Mouse (Mus musculus) urinary bladder, postnatal 10 days (tissue): Measurements from ENCODE around the gene Ptprn2.

Experiments used
- DNase-seq: peaks from one replicate; pipeline ENCODE4 v3.0.0; 2022; ENCODE audit warnings: low spot score

Gene Ptprn2

DNA sequence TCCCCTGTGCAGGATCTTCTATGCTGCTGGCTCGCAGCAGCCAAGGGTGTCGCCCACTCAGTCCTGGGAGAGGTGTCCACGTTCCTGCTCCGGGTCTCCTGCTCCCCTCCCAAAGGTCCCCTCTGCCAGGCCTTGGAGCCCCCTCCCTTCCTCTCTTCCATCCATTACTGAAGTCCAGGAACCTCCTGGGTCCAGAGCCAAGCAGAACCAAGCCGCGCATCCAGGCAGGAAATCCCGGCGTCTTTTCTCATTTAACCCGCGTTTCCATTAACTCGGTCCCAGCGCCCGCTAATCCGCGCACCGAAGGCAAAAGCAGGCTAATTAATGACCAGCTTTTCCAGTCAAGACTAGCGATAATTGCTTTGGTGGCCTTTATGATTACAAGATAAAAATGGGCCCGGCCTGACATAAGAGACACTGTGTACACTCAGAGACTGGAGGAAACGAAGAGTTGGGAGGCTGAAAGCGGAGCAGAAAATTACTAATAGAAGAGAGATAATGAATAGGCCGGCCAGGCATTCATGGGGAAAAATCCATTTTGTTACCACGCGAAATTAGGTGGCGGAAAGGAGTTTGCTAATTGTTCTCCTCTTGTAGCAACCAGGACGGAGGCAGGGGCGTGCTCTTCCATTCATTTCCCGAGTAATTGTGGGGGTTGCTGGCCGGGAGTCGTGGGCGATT is 674.8 kb downstream of the Ptprn2 start:
- no peak for DNase-seq

DNA sequence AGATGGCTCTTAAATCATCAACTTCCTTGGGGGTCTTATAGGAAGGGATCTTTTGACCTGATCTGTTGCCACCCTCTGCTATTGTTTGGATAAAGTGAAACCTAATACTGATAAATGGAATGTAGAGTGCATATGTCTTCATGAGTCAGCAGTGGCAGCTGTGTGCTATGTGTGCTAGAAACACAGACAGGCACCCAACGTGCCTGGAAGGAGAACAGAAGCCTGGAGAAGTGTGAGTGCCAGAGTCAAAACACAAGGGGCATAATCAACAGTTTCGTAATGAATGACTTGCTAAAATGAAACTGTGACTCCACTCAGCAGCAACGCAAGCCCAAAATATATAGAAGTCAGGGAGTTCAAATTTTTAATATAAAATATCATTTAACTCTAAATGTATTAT is 676.7 kb downstream of the Ptprn2 start:
- DNase-seq = no peak

DNA sequence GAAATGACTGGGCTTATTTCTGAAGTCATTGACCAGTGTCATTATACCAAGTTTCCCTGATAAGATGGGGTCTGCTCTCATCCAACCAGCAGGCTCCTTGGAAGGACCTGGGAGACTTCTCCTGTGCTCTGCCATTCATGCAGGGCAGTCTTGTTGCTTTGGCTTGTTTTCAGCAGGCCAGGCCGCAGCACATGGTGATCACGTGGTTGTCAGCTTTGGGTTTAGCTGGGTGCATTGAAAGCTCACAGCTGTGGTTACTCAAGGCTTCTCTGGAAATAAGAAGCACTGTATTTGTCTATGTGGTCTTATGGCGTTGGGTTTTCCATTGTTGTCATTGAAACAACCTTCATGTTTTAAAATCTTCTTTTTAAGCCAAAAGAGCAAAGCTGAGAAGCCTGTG is 678.3 kb downstream of the Ptprn2 start:
- DNase-seq = no peak

DNA sequence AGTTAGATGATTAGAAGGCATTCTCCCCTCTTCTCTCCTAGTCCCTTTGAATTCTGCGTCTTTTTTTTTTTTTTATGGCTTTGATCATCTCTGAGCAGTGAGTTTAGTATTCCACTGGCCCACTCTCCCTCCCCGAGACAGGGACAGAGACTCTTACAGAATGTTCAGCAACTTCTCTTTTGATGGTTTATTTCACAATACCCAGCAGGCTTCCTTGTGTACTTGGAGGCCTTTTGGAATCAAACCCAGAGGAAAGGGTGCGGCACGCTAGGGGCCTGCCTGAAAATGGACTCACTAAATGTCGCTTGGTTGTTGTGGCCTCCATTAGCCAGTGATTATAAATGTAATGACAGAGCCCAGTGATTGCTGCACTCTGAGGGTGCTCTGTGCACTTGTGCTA is 680.7 kb downstream of the Ptprn2 start:
- DNase-seq = no peak

DNA sequence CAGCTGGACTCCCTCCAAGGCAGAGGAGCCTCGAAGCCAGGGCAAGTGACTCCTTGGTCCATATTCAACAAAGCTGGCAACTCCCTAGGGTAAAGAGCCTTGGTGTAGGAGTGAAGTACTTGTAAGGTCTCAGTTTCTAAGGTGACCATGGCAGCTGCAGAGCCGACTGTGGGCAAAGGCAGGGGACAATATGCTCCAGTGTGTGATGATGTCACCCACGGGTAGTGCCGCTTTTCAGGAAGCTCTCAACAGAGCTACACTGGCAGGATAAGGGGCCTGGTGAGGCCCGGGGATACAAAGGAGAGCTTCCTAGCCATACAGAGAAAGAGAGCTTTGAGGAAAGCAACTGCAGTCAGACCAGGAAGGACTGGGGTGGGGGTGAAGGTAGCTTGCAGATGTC is 684.1 kb downstream of the Ptprn2 start:
- DNase-seq = no peak

DNA sequence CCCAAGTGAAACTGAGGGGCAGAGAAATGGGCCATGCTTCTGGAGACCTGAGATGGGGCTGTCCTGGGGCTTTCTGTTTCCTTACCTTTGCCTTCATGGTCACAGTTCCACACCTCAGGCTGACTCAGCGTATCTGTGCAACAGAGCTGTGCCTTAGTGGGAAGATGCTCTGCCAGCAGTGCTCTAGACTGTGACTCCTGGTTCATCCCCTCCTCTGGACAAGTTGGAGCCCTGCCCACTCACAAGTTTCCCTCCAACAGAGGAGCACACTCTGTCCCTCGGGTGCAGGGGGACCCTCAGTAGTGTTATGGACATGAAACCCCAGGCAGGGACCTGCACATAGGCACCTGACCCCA is 687.0 kb downstream of the Ptprn2 start:
- no peak for DNase-seq

DNA sequence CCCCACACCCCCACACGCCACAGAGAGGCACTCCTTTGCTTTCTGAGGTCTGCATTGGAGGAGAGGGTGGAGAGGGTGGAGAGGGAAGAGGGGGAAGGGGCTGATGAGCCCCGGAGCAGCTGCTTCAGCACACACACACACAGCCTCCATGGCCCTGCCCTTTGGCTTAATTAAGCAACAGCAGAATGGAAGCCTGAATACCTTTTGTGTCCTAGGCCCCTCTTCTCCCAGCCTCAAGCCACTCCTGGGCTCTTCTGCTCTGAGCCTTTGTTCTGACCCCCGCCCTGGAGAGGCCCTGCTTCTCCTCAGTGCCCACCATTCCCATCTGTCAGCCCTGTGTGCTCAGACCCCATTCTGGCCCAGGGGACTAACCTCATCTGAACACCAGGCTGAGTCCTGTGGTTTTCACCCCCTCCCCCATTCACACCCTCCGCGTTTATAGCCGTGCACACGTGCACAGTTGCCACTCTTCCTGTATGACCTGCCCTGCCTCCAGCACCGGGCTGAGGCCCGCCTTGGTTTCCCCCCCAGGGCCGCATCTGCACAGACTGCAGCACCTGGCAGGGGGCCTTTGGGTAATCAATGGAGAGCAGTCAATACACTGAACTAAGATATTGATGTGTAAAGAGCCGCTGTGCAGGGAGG is 687.5 kb downstream of the Ptprn2 start:
- DNase-seq = no peak

DNA sequence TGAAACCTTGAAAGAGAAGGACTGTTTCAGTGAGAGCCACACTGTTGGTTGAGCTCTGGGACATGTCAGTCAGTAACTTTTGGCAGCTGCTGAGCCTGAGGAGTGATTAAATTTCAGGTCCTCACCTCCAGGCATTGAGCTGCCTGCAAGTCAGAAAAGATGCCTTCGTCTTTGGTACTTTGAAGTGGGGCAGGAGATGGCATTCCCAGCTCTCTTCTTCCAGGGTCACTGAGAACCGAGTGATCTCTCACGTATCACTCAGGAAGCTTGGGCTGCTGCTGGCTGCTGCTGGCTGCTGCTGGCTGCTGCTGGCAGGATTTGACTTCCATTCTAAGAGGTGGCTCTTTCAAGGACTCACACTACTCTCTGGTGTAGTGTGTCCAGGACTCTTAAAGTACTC is 688.7 kb downstream of the Ptprn2 start:
- DNase-seq = no peak

DNA sequence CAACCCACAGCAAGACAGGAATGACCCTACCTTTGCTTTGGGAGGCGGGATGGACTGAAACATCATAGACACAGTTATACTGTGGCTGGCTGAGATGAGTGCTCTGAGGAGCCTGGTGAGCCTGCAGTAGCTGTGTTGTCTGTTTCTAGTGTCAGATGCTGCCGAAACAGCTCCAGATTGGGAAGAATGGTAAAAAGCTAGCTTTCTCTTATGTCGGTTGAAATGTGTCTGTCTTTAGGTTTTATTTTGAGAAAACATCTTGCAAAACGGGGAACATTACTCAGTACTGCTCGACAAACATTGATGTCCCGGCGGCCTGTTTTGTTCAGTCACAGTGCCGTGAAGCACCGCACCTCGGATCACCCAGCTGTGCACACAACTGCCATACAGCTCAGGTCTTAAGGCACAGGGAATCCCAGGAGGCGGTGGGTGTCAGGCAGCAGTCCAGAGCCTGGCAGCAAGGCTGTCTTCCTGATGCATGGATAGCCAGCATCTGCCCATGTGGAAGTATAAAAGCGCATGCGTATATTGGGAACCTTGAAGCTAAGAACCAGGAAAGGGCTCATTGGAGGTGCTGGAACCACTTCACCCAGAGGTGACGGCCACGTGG is 689.7 kb downstream of the Ptprn2 start:
- DNase-seq = no peak

DNA sequence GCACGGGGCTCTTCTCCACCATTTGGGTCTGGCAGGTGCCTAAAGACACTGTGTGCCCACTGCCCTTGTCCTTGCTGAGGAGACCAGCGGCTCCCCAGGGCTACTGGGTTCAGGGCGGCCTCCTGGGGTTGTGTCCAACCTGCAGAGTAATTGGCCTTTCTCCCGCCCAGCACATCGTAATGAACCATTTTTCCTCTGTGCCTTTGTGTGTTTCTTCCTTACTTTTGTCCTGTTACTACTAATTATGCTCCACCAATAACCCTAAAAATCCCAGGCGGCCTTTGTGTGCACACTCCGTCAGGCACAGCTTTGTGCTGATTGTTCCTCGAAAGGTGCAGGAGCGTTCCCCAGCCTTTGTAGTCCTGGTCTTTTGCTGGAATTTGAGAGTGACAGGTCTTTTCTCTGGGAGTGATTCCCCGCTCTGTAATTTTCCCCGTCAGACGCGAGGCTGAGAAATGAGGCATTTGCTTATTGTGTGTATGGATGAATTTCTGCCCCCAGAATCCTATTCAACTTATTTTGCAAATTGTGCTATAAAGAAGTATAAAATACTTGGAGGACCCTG is 690.8 kb downstream of the Ptprn2 start:
- no peak for DNase-seq

DNA sequence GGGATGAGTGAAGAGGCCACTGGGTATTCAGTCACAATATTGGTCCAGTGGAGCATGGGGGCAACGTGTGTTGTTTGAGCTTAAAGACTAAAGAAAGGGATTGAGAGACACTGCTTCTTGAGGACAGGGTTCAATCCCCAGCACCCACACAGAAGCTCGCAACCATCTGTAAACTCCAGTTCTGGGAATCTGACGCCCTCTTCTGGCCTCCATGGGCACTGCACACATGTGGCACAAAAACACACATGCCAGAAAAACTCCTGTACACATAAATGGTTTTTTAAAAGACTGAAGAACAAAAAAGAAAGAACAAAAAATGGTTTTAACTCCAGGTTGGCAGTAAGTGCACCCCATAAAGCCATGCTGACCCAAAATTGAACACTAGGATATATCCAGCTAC is 701.6 kb downstream of the Ptprn2 start:
- no peak for DNase-seq

DNA sequence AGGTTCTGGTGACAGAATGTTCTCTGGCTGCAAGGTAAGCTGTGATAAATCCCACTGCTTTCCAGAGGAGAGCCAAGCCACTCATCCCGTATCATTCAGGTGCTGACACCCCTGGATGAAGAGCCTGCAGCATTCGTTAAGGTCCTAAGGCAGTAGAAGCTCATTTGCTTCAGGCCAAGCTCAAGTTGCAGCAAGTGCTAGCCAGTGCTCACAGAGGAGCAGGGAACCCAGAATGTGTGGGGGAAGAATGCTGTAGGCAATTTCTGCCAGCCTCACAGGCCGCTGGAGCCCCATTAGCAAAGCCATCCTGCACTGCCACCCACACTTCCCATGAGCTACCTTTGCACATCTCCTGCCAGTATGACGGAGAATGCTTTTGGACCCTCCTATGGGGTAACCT is 706.5 kb downstream of the Ptprn2 start:
- no peak for DNase-seq

DNA sequence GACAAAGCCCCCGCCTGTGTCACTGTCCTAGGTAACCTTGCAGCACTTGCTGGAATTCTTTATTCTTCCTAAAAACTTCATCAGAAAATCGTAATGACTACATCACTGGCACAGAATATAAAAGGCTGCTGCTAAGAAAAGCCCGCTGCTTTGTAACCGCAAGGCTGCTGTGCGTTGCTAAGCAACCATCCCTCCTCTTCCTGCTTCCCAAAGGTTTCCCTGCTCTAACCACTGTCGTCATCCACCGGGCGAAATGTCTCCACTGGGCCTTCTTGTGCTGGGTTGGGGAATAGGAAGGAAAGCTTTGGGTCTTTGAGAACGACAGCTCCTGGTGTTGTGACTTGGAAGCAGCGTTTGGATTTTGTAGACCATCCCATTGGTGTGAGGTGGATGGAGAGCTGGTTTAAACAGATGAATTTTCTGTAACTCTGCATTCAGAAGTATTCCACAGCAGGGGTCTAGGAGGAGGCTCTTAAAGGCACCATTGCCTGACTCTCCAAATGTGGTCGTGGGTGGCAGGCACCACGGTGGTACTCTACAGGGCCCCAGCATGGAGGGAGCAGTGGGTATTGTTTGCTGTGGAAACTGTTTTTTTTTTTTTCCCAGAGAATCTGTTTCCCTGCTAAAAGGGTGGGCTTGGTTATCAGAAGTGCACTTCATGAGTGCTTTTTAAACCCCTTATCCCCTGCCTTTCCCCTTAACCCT is 711.4 kb downstream of the Ptprn2 start:
- no peak for DNase-seq

DNA sequence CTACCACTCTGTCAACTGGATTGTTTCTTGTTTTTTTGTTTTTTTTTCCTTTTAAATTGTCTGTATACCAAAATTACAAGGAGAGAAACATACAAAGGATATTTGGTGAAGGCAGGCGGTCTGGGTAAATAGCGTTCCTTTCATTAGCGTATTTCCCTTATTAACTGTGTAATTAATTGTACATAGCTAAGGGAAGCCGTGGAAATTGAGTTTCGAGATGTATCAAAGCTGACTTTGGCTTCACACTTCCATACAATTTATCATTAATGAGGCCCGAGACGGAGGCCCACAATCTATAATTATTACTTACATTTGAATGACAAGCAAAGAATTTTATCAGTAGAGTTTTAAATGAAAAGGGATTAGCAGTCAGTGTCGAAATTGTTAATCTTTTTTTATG is 712.6 kb downstream of the Ptprn2 start:
- DNase-seq = no peak

DNA sequence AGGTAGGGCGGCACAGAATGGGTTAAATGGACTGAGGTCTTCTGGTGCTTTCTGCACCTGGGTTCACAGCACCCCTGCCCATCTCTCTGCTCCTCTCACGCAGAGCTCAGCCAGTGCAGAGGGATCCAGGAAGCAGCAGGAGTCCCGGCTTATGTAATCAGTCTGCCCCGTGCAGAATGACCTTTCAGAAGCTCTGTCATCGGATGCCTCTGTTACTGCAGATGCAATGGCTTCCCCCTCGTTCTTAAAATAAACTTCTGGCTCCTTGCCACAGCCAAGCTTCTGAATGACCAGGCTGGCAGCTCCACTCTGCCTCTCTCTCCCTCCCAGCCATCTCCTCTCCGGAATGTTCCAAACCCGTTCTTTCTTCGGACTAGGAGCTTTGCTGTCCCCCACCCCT is 714.6 kb downstream of the Ptprn2 start:
- no peak for DNase-seq

DNA sequence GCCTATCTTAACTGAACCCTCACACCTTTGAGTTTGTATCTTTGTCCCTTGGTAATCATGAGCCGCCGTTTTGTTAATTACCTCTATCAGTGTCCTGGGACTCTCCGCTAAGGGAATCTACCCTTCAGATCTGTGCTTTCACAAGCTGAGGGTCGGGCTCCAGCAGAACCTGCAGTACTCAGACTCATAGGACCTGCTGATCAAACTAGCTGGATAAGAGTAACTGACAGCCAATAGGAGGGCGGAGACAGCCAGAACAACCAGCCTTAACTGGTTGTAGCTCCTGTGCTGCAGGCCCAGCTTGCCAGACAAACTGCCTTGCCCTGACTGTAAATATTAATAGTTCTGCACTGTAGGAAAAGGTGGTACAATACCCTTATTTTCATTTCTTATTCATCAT is 715.1 kb downstream of the Ptprn2 start:
- no peak for DNase-seq

DNA sequence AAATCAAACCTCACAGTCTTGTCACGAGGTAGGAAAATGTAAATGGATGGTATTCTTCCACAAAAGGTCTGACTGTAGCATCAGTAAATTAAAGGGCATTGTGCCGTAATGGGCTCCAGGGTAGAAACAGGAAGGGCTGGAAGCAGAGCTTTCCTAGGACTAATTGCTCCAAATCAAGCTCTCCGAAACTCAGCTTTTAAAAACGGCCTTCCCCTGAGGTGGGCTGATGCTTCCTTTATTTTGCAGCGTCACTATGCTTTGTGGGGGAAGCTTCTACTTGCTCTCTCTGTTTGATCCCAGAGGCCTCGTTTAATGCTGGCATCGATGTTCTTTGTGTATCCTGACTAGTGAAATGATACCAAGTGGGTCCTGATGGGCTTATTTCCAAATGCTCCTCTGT is 718.0 kb downstream of the Ptprn2 start:
- DNase-seq = no peak

DNA sequence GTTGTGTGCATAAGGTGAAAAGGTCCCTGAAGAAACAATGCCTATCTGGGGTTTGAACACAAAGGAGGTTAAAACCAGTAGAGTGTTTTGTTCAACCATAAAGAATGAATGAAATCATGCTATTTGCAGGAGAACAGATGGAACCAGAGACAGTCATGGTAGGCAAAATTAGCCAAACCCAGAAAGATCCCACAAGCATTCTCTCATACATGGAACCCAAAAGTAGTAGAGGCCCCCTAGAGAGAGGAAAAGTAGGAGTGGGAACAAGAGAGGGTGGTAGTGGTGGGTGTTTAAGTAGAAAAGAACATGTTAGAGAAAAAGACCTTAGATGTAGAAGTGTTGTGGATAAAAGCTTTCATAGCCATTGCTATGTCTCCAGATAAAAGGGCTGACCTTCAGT is 719.4 kb downstream of the Ptprn2 start:
- no peak for DNase-seq

DNA sequence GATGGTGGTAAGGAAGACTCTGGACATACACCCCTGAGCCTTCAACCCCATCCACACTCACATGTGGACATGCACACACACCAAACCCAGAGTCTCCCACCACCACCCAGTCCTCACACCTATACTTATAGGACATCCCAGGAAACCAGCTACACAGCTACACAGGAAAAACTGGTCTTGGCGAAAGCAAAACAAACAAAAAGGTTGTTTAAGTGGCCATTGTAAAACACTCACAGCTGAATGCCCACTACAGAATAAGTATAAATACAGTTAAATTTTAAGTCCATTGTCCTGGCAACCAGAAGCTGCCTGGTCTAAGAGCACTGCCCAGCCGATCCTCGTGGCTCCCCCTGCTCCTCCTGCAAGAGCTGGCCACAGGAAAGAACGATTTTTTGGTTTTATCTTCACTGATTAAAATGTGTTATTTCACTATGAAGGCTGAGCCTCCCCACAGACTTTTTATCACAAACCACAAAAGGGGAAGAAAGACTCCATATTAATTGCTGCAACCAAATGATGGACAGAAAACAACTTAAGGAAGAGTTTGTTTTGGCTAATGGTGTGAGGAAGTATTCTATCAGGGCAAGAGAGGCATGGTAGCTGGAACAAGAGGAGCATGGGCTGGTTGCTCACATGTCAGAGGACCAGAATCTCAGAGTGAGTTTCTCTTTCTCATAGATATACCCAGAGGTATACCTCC is 722.1 kb downstream of the Ptprn2 start:
- no peak for DNase-seq

DNA sequence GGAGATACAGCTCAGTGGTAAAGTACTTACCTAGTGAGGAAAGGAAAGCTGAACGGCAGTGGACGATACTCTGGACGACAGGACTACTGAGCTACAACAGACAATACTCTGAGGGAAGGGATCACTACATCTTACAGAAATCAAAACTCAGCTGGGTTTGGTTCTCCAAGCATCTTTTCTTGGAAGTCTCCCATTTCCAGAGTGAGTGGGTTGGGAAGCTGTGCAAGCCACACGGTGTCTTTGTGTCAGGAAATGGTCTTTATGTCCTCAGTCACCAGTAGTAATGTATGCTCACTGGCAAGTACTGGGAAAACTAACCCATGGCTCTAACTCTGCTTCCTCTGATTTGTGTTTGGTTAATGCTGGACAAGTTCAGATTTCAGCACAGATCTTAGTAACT is 724.9 kb downstream of the Ptprn2 start:
- no peak for DNase-seq

DNA sequence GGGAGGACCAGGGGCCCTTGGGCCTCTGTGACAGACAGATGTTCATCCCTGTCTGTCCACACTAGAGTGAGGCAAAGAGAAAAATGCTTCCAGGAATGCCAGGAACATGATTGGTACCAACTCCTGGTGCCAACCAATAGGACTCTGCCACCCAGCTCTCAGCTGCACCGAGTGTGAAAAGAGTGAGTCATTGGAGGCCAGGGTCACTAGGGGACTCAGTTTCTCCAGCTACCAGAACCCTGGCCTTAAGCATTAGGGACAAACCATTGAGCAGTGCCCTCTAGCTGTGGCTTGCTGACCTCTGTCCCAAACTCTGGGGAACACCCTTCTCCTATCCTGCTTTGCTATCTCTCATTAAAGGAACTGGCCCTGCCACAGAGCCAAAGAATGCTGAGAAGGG is 728.0 kb downstream of the Ptprn2 start:
- DNase-seq = no peak

DNA sequence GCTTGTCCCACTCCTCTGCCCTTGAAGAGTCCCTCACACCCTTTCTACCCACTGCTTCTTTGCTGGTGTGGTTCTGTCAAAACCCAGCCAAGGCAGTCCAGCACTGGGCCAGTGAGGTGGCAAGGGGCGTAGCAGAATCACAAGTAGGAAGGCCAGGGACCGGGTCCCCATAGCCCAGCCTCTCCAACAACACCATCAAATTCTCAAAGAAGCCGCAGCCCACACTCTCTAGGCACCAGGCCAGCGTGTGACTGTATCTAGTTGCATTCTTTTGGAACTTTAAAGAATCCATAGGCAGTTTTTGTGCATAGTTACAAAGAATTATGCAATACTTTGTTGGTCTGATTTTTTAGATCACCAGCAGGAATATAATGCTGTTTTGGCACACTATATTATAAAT is 728.8 kb downstream of the Ptprn2 start:
- no peak for DNase-seq
